Mouse (Mus musculus) myocyte (in vitro differentiated cells): Measurements from ENCODE around the gene Gstp1.

Experiments used
- MYOD1 ChIP-seq, 3 experiments: IDR thresholded peaks; one replicate each; pipeline ENCODE4 v1.6.1; 2011; ENCODE audit warnings: control low read depth in 2 of 3, low read depth in 2 of 3, mild to moderate bottlenecking in 2 of 3, moderate library complexity in 1 of 3; ENCODE audit not compliant: insufficient read length in 2 of 3, control insufficient read depth in 1 of 3
- POLR2A ChIP-seq: IDR thresholded peaks from one replicate; pipeline ENCODE4 v1.6.1; 2011; ENCODE audit warnings: low read depth, mild to moderate bottlenecking, control low read depth, moderate library complexity; ENCODE audit not compliant: insufficient read length
- POLR2AphosphoS2 ChIP-seq: IDR thresholded peaks from one replicate; pipeline ENCODE4 v1.6.1; 2011; ENCODE audit warnings: low read depth, control low read depth; ENCODE audit not compliant: insufficient read length

- TF ChIP-seq POLR2A = no peak
- TF ChIP-seq MYOD1 (IDR thresholded peaks at IDR 0.05; ENCODE audit: control insufficient read depth in 1 of 3, insufficient read length in 2 of 3, low read depth in 2 of 3) = no peak
- no peak for TF ChIP-seq POLR2AphosphoS2
Observed at GRCm38 (mm10) chr19:3994932-3995331, 42.9 kb downstream of the Gstp1 start.
